Mouse (Mus musculus) regulatory T cell (primary cell): ENCODE results near the gene Itgb3.
"Not testable (repeated sequence)": the region's sequence is repeated elsewhere in the genome, so short reads cannot be mapped to it uniquely, and the experiment has no call there.

ENCODE experiments used
- in situ Hi-C: fragments of 300-600 bp; cut with MboI, MseI; formaldehyde crosslinking; loops from one replicate; pipeline ENCODE4 v1.15.1; 2025; ENCODE audit warnings: high pct_unique_total_duplicates

The Itgb3 gene

DNA sequence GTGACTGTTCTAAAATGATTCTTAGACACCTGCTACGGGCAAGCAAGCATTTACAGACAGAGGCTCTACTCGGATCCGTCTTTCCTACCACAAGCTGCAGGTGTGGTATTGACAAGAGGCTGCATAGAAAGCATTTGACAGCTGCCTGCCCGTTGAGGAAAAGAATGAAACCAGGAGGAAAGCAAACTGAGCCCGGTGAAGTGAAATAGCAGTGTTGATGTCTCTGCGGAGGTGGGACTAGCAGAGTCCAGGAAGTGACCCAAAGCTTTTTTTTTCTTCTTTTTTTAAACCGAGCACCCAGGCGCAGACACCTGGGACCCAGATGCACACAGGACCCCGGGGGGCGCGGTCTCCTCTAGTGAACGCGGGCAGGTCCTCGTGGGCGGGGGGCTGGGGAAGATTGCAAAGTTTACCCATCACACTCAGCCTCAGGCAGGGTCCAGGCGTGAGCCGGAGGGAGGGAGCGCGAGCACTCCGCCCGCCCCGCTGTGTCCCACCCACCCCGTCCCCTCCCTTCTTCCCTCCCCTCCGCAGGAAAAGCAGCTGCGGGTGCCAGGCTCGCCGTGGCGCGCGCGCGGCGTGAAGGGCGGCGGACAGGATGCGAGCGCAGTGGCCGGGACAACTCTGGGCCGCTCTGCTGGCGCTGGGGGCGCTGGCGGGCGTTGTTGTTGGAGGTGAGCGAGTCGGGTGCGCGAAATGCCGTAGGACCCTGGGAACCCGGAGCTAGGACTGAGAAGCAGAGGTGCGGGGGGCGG lies at the start of gene Itgb3:
Gene Itgb3 (plus strand): TSS at position 510 of the 755 bp plus-strand sequence.
- in situ Hi-C loops: loop anchor here (5.0 to 25.0 kb wide), 2 partner anchors 60 to 1895 kb away; no protein-coding TSS in a partner anchor

GRCm38 (mm10) chr11:104558065-104558464 lies 49.7 kb upstream of the Itgb3 start:
- in situ Hi-C loops: no loop called here

DNA sequence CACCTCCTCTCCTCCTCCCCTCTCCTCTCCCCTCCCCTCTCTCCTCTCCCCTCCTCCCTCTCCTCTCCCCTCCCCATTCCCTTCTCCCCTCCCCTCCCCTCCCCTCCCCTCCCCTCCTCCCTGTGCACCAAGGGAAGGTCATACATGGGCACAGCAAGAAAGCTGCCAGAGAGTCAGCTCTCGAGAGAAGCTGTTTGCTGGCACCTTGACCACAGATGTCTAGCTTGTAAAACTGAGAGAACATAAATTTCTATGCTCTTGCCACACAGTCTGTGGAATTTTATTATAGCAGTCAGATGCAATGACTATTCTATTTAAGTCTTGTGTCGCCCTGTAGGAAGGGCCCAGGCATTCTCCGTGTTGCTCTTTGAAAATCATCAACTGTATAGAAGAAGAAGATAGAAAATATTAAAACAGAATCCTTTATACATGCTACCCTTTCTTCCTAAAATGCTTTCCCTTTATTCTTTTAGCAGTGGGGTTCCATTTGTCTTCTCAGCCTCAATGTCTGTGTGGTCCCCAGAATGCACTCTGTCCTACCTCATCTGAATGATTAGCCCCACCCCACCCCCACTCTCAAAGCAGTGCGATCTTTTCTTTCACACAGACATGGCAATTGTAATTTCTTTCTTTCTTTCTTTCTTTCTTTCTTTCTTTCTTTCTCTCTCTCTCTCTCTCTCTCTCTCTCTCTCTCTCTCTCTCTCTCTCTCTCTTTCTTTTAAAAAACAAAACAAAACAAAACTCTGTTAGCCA lies 49.0 kb upstream of the Itgb3 start:
- in situ Hi-C loops: no loop called here

- in situ Hi-C loops: no loop called here
These were observed 46.8 kb upstream of the Itgb3 start for GRCm38 (mm10) chr11:104560971-104561370.

- in situ Hi-C loops: no loop called here
These were observed 44.3 kb upstream of the Itgb3 start for GRCm38 (mm10) chr11:104563496-104563895.

DNA sequence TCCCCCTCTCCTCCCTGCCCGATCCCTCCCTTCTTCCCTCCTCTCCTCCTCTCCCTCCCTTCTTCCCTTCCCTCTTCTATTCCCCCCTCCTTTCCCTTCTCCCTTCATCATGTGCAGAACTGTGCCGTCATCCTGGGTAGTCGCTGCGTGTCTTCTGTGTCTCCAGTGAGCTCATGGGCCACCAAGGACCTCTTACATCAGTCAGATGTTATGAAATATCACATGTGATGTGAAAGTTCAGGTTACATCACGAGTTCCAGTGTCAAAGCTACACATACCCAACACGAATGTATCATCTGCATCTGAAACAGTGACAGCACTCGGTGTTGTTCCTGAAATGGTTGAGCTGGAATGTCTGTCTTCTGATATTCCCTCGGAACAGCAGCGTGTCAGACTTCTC lies 42.6 kb upstream of the Itgb3 start:
- in situ Hi-C loops: no loop called here

- in situ Hi-C loops: no loop called here
These were observed 41.7 kb upstream of the Itgb3 start for GRCm38 (mm10) chr11:104566097-104566496.

GRCm38 (mm10) chr11:104566796-104567195 lies 41.0 kb upstream of the Itgb3 start:
- in situ Hi-C loops: no loop called here

- in situ Hi-C loops: no loop called here
These were observed 40.1 kb upstream of the Itgb3 start for GRCm38 (mm10) chr11:104567736-104568135.

DNA sequence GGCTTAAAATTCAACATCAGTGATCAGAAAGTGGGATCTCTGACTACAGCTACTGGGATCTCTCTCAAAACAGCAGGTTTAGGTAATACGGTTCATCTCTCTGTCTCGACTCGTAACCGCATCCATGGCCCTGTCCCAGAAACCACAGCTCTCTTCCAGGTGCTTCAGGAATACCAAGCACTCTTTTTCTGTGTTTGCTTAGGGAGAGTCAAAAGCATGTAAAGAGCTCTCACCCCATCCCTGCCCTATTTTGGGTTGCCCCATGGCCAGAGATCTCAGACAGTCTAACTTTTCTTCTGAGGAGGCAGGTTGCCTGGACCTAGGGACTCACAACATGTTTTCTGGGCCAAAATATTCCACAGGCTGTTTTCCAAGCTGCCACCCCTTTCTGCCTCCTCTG lies 39.5 kb upstream of the Itgb3 start:
- in situ Hi-C loops: no loop called here

DNA sequence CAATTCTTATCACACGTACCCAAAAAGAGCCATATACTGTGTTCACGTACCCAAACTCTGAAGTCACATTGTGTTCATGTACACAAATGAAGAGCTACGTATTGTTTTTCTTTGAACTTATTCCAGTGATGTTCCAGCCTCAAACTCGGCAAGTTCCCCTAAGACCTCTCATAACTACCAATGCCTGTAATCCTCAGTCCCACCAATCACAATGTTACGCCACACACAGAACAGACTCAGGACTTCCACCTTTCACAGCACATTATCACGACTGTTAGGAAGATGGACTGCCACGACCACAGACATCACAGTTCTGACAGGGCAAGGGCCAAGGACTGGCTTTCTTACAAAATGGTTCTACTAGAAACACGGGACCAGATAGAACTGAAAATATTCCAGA lies 37.3 kb upstream of the Itgb3 start:
- in situ Hi-C loops: not testable (repeated sequence)

DNA sequence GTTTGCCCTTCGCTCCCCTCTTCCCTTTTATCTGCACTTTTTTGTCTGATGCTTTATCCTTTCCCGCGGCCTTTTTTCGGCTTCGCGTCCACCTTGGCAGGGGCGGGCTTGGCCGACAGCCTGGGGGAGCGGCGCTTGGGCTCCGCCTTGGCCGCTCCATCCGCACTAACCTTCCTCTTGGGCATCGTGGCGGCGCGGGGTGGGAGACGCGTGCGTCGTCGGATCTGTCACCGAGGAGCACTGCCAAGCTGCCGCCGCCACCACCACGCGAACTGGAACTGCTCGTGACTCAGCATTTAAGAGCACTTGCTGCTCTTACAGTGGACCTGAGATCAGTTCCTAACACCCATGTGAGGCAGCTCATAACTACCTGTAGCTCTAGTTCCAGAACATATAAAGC lies 36.4 kb upstream of the Itgb3 start:
- in situ Hi-C loops: not testable (repeated sequence)

GRCm38 (mm10) chr11:104572091-104572490 lies 35.7 kb upstream of the Itgb3 start:
- in situ Hi-C loops: no loop called here

GRCm38 (mm10) chr11:104572566-104572965 lies 35.2 kb upstream of the Itgb3 start:
- in situ Hi-C loops: no loop called here

DNA sequence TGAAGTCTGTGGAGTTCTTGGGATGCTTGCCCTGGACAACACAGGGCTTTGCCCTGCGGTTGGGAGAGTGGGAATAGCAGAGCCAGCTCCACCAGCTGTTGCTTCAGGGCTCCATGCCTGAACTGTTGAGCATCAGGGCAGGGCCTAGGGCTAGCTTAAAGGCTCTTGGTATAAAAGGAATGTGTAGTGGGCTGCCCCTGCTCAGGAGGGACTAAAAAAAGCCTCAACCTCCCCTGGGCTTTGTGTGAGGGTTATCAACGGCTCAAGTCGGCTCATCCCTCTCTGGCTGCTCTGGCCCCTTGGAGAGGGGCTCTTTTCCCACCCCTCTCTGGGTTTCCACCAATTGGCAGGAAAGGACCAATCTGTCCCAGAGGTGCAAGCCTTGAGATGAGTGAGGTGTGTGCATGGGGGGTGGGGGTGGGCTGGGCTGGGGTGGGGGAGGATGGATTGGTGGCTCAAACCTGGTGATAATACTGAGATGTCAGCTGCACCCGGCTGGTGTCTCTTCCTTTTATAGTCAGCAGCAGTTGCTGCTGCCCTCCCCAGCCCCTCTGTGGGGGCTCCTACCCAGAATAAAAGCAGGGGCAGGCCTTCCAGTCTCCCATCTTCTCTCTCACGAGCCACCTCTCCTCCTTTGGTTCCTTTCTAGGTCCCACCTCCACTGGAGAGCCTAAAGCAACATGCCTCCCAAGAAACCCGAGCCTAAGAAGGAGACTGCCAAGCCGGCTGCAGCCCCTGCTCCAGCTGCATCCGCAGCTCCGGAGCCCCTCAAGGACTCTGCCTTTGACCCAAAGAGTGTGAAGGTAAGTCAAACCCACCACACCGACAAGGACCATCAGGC lies 30.8 kb upstream of the Itgb3 start:
- in situ Hi-C loops: no loop called here

- in situ Hi-C loops: no loop called here
These were observed 29.7 kb upstream of the Itgb3 start for GRCm38 (mm10) chr11:104578074-104578473.

DNA sequence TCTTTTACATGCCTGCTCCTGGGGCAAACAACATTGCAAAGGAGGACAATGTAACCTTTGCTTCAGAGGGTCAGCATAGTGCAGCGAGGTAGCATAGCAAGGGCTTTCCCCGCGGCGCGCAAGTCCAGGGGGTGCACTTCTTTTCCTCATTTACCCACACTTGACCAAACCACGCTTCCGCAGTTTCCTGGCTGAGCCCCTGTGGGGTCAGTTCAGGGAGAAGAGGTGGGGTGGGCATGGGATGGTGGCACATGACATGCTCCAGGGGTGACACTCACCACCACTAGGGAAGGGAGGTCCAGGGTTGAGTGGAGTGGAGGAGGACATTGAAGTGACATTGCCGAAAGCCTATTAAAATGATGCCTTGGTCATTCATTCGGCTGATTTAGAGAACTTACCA lies 28.7 kb upstream of the Itgb3 start:
- in situ Hi-C loops: no loop called here

DNA sequence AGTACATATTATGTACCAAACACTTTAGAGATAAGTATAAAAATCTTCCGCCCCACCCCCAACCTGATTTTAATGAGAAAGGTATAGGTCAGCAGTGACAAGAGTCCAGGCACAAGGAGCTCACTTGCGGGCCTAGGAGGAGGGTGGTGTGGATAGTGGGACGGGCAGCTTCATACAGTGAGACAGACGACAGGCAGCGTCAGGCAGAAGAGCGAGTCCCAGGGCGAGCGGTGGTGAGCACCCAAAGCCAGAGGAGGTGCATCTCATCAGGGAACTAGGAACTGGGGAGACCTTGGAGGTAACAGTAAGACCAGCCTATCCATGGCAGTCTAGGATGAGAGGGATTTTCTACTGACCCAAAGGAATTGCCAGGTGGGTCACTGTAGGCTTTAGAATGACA lies 28.2 kb upstream of the Itgb3 start:
- in situ Hi-C loops: no loop called here

DNA sequence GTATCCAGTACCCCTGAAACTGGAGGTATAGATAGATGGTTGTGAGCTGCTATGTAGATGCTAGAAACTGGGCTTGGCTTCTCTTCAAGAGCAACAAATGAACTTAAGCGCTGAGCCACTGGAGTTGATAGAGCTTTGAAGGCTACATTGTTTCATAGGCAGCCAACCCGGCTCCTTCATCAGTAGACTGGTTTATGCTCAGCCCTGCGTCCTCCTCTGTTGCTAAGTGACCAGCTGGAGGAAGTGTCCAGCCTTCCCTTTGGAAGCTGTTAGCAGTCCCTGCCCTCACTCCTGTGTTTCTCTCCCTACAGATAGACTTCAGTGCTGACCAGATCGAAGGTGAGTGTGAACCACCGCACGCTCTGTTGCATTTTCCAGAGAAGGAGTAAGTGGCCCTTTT lies 27.7 kb upstream of the Itgb3 start:
- in situ Hi-C loops: no loop called here

- in situ Hi-C loops: no loop called here
These were observed 27.2 kb upstream of the Itgb3 start for GRCm38 (mm10) chr11:104580606-104581005.

GRCm38 (mm10) chr11:104581446-104582307 lies 26.1 kb upstream of the Itgb3 start:
- in situ Hi-C loops: no loop called here
